ENCODE assay signal across 27 mouse cellular contexts in genomic region chr12:78915561-78915960, GRCm38 (mm10). TPM values are rescaled to one million over a fixed set of nuclear protein-coding genes. Genes with fewer than 3 reads are reported as not detected.
A peak's percentile ranks its signal among the peaks of the same experiment; 100 is the strongest.
DNase-seq lines count a peak whose midpoint lies in the region; ATAC-seq lines count a peak whose summit lies in the region.
"Had no signal": no experiment of that assay in that cellular context is flagged by ENCODE, and none has a peak within 500 bp of the region (broad histone marks: within the 10 kb centered on the region; RNA-seq: fewer than 3 reads in every experiment).

No protein-coding gene starts in this region.

- peaks cover 11% of the 10 kb centered on the region; the same call in 1 of the 2 replicates for H3K4me1 ChIP-seq in midbrain, embryonic 11.5 days (ENCODE audit: control insufficient read depth, insufficient read depth, low read length)
- peaks cover 10% of the 10 kb centered on the region for H3K4me1 ChIP-seq in midbrain, embryonic 16.5 days (ENCODE audit: control insufficient read depth, insufficient read depth, low read length)
- peaks cover 75% of the 10 kb centered on the region for H3K4me1 ChIP-seq in liver, embryonic 13.5 days (replicated peaks)

- H3K27me3 ChIP-seq in midbrain, embryonic 11.5 days (ENCODE audit: control insufficient read depth, insufficient read depth, low read length): peaks cover 25% of the 10 kb centered on the region
- H3K27me3 ChIP-seq in midbrain, embryonic 16.5 days (ENCODE audit: control insufficient read depth, insufficient read depth, low read depth, low read length): peaks cover 23% of the 10 kb centered on the region
- peaks cover 21% of the 10 kb centered on the region for H3K27me3 ChIP-seq in liver, embryonic 13.5 days

- H3K4me3 ChIP-seq in midbrain, embryonic 11.5 days (ENCODE audit: low read depth, low read length): no peak overlapping the region
- no peak overlapping the region for H3K4me3 ChIP-seq in midbrain, embryonic 16.5 days (ENCODE audit: low read depth, low read length)
- no peak overlapping the region for H3K4me3 ChIP-seq in liver, embryonic 13.5 days (replicated peaks)
- H3K4me3 ChIP-seq: embryonic facial prominence, embryonic 13.5 days; heart, embryonic 15.5 days; hindbrain, embryonic 12.5 days; intestine, embryonic 15.5 days; midbrain, embryonic 12.5 days; neural tube, embryonic 13.5 days had no signal

- H3K9ac ChIP-seq in midbrain, embryonic 11.5 days (ENCODE audit: low read length): no peak overlapping the region
- H3K9ac ChIP-seq in midbrain, embryonic 16.5 days (ENCODE audit: low read depth, low read length): no peak overlapping the region
- H3K9ac ChIP-seq in liver, embryonic 13.5 days: peak overlapping the region; percentile 63
- H3K9ac ChIP-seq: embryonic facial prominence, embryonic 13.5 days; heart, embryonic 15.5 days; hindbrain, embryonic 12.5 days; intestine, embryonic 15.5 days; lung, embryonic 14.5 days; midbrain, embryonic 12.5 days; neural tube, embryonic 13.5 days had no signal

- no peak overlapping the region for H3K4me2 ChIP-seq in midbrain, embryonic 11.5 days
- H3K4me2 ChIP-seq in midbrain, embryonic 16.5 days (ENCODE audit: low read length): no peak overlapping the region
- peak overlapping the region; percentile 51 for H3K4me2 ChIP-seq in liver, embryonic 13.5 days
- H3K4me2 ChIP-seq: embryonic facial prominence, embryonic 13.5 days; heart, embryonic 15.5 days; hindbrain, embryonic 12.5 days; intestine, embryonic 15.5 days; lung, embryonic 14.5 days; midbrain, embryonic 12.5 days; neural tube, embryonic 13.5 days had no signal

- WGBS in midbrain, embryonic 11.5 days: 75% methylated on average over 3 of the region's 3 CpGs
- WGBS in midbrain, embryonic 16.5 days: 79% methylated on average over 3 of the region's 3 CpGs
- WGBS in liver, embryonic 13.5 days (ENCODE audit: insufficient replicate concordance): 8% methylated on average over 3 of the region's 3 CpGs

- H3K9me3 ChIP-seq in midbrain, embryonic 11.5 days (ENCODE audit: control insufficient read depth, low read length): no peaks in the 10 kb centered on the region
- no peaks in the 10 kb centered on the region for H3K9me3 ChIP-seq in midbrain, embryonic 16.5 days (replicated peaks; ENCODE audit: control insufficient read depth, low read length, poor library complexity, severe bottlenecking)
- H3K9me3 ChIP-seq in liver, embryonic 13.5 days (replicated peaks): no peaks in the 10 kb centered on the region
- H3K9me3 ChIP-seq: embryonic facial prominence, embryonic 13.5 days; heart, embryonic 15.5 days; hindbrain, embryonic 12.5 days; intestine, embryonic 15.5 days; midbrain, embryonic 12.5 days; neural tube, embryonic 13.5 days had no signal

- no peak for ATAC-seq in midbrain, embryonic 11.5 days (ENCODE audit: low FRiP score)
- ATAC-seq in midbrain, embryonic 16.5 days: no peak
- ATAC-seq in liver, embryonic 13.5 days (ENCODE audit: low read depth): peak; percentile 59
- ATAC-seq: forebrain, embryonic 14.5 days; hindbrain, postnatal 0 days; intestine, embryonic 15.5 days had no signal

- DNase-seq in midbrain, embryonic 11.5 days (ENCODE audit: low spot score, missing footprints): peak; percentile 54
- peak; percentile 72 for DNase-seq in liver
- peak; percentile 70 for DNase-seq in liver, embryonic 13.5 days
- no peak for DNase-seq in MN1 (ENCODE audit: low spot score)
- no peak for DNase-seq in kidney, adult 18-20 months
- DNase-seq: adrenal gland, postnatal 10 days; cerebellum, adult 11-12 months; cerebellum, postnatal 10 days; gastrocnemius, postnatal 14 days; heart, postnatal 36 days; kidney, adult 8-10 months; layer of hippocampus, postnatal 36 days; left cerebral cortex, postnatal 4 days; lung, embryonic 14.5 days; lung, postnatal 14 days; spleen, adult 18-20 months; thymus, postnatal 4 days had no signal

- H3K27ac ChIP-seq in midbrain, embryonic 11.5 days (ENCODE audit: low read depth, low read length): no peak overlapping the region
- no peak overlapping the region for H3K27ac ChIP-seq in midbrain, embryonic 16.5 days (ENCODE audit: low read length)
- peak overlapping the region; percentile 97 for H3K27ac ChIP-seq in liver, embryonic 13.5 days
- H3K27ac ChIP-seq: embryonic facial prominence, embryonic 13.5 days; heart, embryonic 15.5 days; hindbrain, embryonic 12.5 days; hindbrain, postnatal 0 days; intestine, embryonic 15.5 days; kidney, postnatal 0 days; midbrain, embryonic 12.5 days; neural tube, embryonic 13.5 days had no signal

- H3K36me3 ChIP-seq in midbrain, embryonic 11.5 days (ENCODE audit: control insufficient read depth, insufficient read depth, low read length): no peaks in the 10 kb centered on the region
- no peaks in the 10 kb centered on the region for H3K36me3 ChIP-seq in midbrain, embryonic 16.5 days (ENCODE audit: control insufficient read depth, insufficient read depth, low read length)
- peaks cover 9% of the 10 kb centered on the region; the same call in 1 of the 2 replicates for H3K36me3 ChIP-seq in liver, embryonic 13.5 days
- H3K36me3 ChIP-seq: embryonic facial prominence, embryonic 13.5 days; heart, embryonic 15.5 days; hindbrain, embryonic 12.5 days; intestine, embryonic 15.5 days; midbrain, embryonic 12.5 days; neural tube, embryonic 13.5 days had no signal

RNA-seq across cellular contexts. Expression of gene Plek2, which starts 8.8 kb away (rescaled TPM):
- 2.9 and 3.9 TPM in 2 replicates for polyA plus RNA-seq in midbrain, embryonic 11.5 days (2014; fragmentation: Nextera tagmentation; extraction: Ambion mirVana)
- polyA plus RNA-seq in midbrain, embryonic 16.5 days (2015; fragmentation: Nextera tagmentation; extraction: Ambion mirVana): 2.5 and 3.8 TPM in 2 replicates
- 52.5 and 54.4 TPM in 2 replicates for polyA plus RNA-seq in liver, embryonic 13.5 days (2015; fragmentation: Nextera tagmentation; extraction: Ambion mirVana)

RNA-seq across cellular contexts. Expression of gene Eif2s1, which starts 53.9 kb away (rescaled TPM):
- 249 and 250 TPM in 2 replicates for polyA plus RNA-seq in midbrain, embryonic 11.5 days (2014; fragmentation: Nextera tagmentation; extraction: Ambion mirVana)
- polyA plus RNA-seq in midbrain, embryonic 16.5 days (2015; fragmentation: Nextera tagmentation; extraction: Ambion mirVana): 136 and 142 TPM in 2 replicates
- 238 and 279 TPM in 2 replicates for polyA plus RNA-seq in liver, embryonic 13.5 days (2015; fragmentation: Nextera tagmentation; extraction: Ambion mirVana)

RNA-seq across cellular contexts. Expression of gene Atp6v1d, which starts 54.1 kb away (rescaled TPM):
- polyA plus RNA-seq in midbrain, embryonic 11.5 days (2014; fragmentation: Nextera tagmentation; extraction: Ambion mirVana): 106 and 122 TPM in 2 replicates
- polyA plus RNA-seq in midbrain, embryonic 16.5 days (2015; fragmentation: Nextera tagmentation; extraction: Ambion mirVana): 134 and 147 TPM in 2 replicates
- polyA plus RNA-seq in liver, embryonic 13.5 days (2015; fragmentation: Nextera tagmentation; extraction: Ambion mirVana): 28.0 and 38.8 TPM in 2 replicates

Comparison
In these comparisons a context has a peak if more than half of its experiments do, and no peak if none do; other contexts are left out.
1. DNase-seq: peak in midbrain, embryonic 11.5 days (single experiment), liver (single experiment) and liver, embryonic 13.5 days (single experiment); none in MN1 (single experiment) and kidney, adult 18-20 months (single experiment).
2. RNA of gene Plek2, which starts 8.8 kb away (polyA plus RNA-seq): 52.5 to 54.4 TPM in liver, embryonic 13.5 days; 2.5 to 3.8 TPM in midbrain, embryonic 16.5 days and 2.9 to 3.9 TPM in midbrain, embryonic 11.5 days; every median in the first group is over 10 times any median in the second.